Mouse (Mus musculus) neural tube, embryonic 13.5 days (tissue): ENCODE measurements around the gene Gm49711. TPM values are rescaled to one million over a fixed set of nuclear protein-coding genes. Genes with fewer than 3 reads are reported as not detected.
A peak's percentile ranks its signal among the peaks of the same experiment; 100 is the strongest.

ENCODE experiments used
- ATAC-seq: fragments of 200-750 bp; cut with Nextera tagmentation; 2 replicates; pipeline ENCODE4 v1.8.0; 2017; ENCODE audit warnings: low read depth, mild to moderate bottlenecking, moderate TSS enrichment, moderate library complexity
- H3K27ac ChIP-seq: fragments of 300-500 bp; sonication (generic); replicated peaks from 2 replicates; pipeline ENCODE4 v1.5.1; 2015; ENCODE audit warnings: moderate library complexity, mild to moderate bottlenecking, inconsistent platforms
- H3K27me3 ChIP-seq: fragments of 300-500 bp; sonication (generic); 2 replicates; pipeline ENCODE4 v1.6.1; 2015; ENCODE audit warnings: mild to moderate bottlenecking, inconsistent platforms
- H3K36me3 ChIP-seq: fragments of 300-500 bp; sonication (generic); 2 replicates; pipeline ENCODE4 v1.6.1; 2015; ENCODE audit warnings: mild to moderate bottlenecking, inconsistent platforms
- H3K4me1 ChIP-seq: fragments of 300-500 bp; sonication (generic); replicated peaks from 2 replicates; pipeline ENCODE4 v1.6.1; 2015; ENCODE audit warnings: inconsistent platforms
- H3K4me2 ChIP-seq: fragments of 300-500 bp; sonication (generic); 2 replicates; pipeline ENCODE4 v1.6.1; 2015; ENCODE audit warnings: inconsistent platforms, mild to moderate bottlenecking, moderate library complexity
- H3K4me3 ChIP-seq: fragments of 300-500 bp; sonication (generic); 2 replicates; pipeline ENCODE4 v1.5.1; 2015; ENCODE audit warnings: mild to moderate bottlenecking, inconsistent platforms
- H3K9ac ChIP-seq: fragments of 300-500 bp; sonication (generic); 2 replicates; pipeline ENCODE4 v1.6.1; 2015; ENCODE audit warnings: moderate library complexity, mild to moderate bottlenecking, inconsistent platforms
- H3K9me3 ChIP-seq: fragments of 300-500 bp; sonication (generic); 2 replicates; pipeline ENCODE4 v1.6.1; 2016; ENCODE audit warnings: inconsistent platforms
- WGBS: fragments of 180-500 bp; shearing (Covaris S2); methylation state at CpG from one replicate; pipeline ENCODE4 v1.1.7; 2015; 5-methylcytosine and 5-hydroxymethylcytosine counted together
- polyA plus RNA-seq: library from polyadenylated mRNA; unstranded; fragments of >200 nt; fragmentation: Nextera tagmentation; extraction: Ambion mirVana; gene quantifications from 2 replicates; pipeline ENCODE4 v1.2.1, GENCODE M21; 2015

Gene Gm49711
- 0.66 and 0.74 TPM in 2 replicates for polyA plus RNA-seq

DNA sequence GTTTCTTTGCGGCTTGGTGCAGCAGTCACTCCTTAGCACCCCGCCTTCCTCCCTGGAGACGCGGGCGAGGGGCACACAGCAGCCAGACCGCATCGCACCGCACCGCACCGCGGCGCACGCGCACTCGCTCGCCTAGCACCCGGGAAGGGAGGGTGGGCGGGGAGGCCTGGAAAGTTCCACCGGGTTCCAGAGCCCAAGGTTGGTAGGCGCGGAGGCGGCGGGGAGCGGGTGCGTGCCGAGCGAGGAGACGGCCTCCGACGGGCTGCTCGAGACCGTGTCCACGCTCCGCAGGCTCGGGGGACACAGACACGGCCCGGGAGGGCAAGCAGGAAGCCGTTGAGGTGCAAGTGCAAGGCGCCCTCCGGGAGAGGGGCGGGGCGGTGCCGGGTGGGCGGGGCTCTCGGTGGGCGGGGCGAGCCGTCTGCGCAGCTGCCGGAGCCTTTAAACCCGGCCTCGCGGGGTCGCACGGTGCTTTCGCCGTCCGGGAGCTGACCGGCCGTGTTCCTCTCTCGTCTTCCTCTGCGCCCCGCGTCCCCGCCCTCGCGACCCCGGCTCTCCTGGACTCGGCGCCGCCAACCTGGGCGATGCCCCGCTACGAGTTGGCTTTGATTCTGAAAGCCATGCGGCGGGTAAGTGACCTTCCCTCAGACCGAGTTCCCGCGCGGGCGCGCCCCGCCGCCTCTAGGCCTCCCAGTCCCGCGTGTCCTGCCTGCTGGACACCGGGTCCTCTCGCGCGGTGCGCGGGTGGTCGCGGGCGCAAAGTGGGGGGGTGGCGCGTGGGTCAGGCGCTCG is at the start of gene Gm49711, which contains the start of the genes Mrps6 and Slc5a3:
Gm49711 (plus strand) TSS at position 465 of the 792 bp plus-strand sequence.
Mrps6 (plus strand) TSS at position 419 of the 792 bp plus-strand sequence.
Slc5a3 (plus strand) TSS at position 471 of the 792 bp plus-strand sequence.
- peaks cover 7% of the 10 kb centered on the region; the same call in 1 of the 2 replicates for H3K9me3 ChIP-seq
- peak within 1 kb of the TSS; percentile 92 for H3K4me3 ChIP-seq
- peaks cover 37% of the 10 kb centered on the region for H3K4me1 ChIP-seq
- no peaks in the 10 kb centered on the region for H3K27me3 ChIP-seq
- peak within 1 kb of the TSS; percentile 84 for H3K4me2 ChIP-seq
- peak; percentile 94 for ATAC-seq
- H3K27ac ChIP-seq = peak within 1 kb of the TSS; percentile 92
- H3K9ac ChIP-seq = peak within 1 kb of the TSS; percentile 92
- H3K36me3 ChIP-seq = peaks cover 25% of the 10 kb centered on the region
- under 1% methylated on average over 99 of the region's 99 CpGs for WGBS

DNA sequence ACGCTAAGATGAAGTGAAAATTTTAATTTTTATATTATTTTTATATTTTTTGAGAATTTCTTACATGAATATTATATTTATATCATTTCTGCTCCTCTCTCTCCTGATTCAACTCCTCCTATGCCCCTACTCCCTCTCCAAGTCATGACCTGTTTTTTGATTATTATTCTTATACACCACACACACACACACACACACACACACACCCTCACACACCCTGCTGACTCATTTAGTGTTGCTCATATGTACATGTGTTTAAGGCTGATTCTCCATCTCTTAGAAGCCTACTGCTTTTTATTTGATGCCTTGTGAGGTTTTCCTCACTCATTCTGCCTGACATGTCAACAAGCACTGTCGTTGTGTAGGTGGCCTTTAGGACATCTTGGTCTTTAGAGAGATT is 48.5 kb upstream of the Gm49711 start:
- H3K36me3 ChIP-seq = no peaks in the 10 kb centered on the region
- 91% methylated on average over 2 of the region's 2 CpGs for WGBS
- H3K4me2 ChIP-seq = no peak overlapping the region
- no peaks in the 10 kb centered on the region for H3K9me3 ChIP-seq
- no peaks in the 10 kb centered on the region for H3K27me3 ChIP-seq
- no peak overlapping the region for H3K27ac ChIP-seq
- H3K9ac ChIP-seq = no peak overlapping the region
- no peak overlapping the region for H3K4me3 ChIP-seq
- no peak for ATAC-seq
- H3K4me1 ChIP-seq = no peaks in the 10 kb centered on the region

DNA sequence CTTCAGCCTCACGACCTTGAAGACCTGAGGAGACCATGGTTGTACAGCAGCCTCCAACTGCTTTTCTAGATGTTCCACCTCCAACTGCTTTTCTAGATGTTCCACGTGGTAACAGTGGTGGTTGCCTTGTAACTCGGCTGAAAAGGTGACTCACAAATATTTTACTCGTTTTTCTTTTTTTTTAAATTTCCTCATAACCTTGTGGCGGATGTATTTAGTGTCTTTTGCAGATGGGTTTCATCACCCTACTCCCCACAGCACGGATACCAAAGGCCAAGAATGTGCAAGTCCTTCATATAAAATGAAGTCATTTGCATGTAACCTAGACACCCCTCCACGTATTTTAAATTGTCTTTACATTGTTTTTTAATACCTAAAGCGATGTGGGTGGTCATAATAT is 41.3 kb upstream of the Gm49711 start:
- Histone ChIP-seq H3K4me3 (no peak overlapping the region), H3K27ac (no peak overlapping the region), H3K9me3 (no peaks in the 10 kb centered on the region), H3K4me2 (no peak overlapping the region), H3K36me3 (no peaks in the 10 kb centered on the region), H3K9ac (no peak overlapping the region), H3K27me3 (no peaks in the 10 kb centered on the region), H3K4me1 (peaks cover 15% of the 10 kb centered on the region)
- WGBS = 91% methylated on average over 8 of the region's 8 CpGs
- no peak for ATAC-seq

DNA sequence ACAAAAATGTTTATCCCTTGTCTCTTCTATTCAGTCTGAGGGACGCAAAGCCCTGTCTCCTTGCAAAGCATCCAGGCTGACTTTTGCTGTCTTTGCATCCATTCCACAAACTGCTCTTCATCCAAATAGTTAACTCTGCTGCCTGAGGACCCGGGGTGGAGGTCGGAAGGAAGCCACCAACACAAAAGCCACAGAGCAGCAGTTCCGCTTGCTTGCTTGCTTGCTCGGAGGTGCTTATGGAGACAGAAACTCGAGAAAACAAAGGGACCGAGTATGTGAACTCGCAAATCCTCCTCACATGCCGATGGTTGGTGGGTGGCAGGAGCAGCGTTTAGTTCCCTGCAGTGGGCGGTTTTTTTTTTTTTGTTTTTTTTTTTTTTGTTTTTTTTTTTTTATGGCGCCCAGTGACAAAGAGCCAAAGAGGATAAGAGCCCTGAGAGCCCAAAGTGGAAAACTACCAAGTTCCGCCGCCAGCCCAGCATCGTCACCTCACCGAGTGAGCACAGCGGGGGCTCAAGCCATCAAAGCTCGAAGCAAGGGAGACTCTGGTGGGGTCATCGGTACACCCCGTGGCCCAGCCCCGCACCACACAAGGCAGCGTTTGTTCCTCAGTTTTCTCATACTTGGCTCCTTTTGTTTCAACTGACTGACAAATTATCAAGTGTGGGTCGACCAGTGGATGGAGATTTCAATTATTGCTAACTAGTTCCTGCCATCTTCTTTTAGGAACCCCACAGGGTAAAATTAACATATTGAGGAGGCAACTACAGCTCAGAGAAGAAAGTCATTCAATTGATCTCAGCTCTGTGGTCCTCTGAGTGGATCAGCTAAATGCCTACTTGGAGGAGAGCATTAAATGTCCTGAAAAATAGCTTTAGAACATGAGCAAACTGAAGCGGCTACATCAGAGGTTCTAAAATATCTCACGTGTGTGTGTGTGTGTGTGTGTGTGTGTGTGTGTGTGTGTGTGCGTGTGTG is 38.7 kb upstream of the Gm49711 start:
- WGBS = 8% methylated on average over 26 of the region's 26 CpGs
- Histone ChIP-seq H3K4me1 (peaks cover 15% of the 10 kb centered on the region), H3K27ac (peak overlapping the region; percentile 52), H3K9me3 (no peaks in the 10 kb centered on the region), H3K36me3 (no peaks in the 10 kb centered on the region), H3K4me3 (peak overlapping the region; percentile 31), H3K4me2 (peak overlapping the region; percentile 54), H3K27me3 (no peaks in the 10 kb centered on the region), H3K9ac (peak overlapping the region; percentile 61)
- peak; percentile 83 for ATAC-seq

DNA sequence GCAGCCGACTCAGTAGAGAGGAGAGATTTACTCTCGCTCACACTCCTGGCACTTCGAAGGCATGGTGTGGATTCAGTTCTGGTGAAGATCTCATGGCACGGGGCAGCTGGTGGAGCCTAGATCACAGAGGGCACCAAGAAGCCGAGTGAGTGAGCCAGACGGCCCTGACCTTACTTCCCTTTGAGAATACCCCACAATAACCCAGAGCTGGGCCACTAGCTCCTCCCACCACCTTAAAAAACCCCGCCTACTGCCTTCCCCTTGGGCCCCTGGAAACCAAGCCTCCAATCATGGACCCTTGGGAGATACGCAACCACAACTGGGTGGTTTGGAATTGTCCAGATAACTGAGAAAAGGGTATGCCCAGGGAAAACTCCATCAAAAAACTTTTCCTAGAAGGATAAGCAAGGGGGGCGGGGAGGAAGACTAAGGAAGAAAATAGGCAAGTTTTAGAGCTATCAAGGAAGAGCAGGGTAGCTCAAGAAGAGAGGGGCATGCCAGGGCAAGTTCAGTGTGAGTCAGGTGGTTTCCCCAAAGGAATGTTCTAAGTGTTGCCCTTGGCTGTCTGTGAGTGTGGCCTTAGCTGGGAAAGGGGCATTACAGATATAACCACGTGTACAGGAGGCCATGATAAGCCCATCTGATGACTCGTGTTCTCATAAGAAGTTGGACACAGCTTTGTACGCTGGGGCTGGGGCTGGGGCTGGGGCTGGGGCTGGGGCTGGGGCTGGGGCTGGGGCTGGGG is 36.3 kb upstream of the Gm49711 start:
- H3K9me3 ChIP-seq = no peaks in the 10 kb centered on the region
- WGBS = 86% methylated on average over 12 of the region's 12 CpGs
- no peak overlapping the region for H3K4me2 ChIP-seq
- H3K4me1 ChIP-seq = peaks cover 15% of the 10 kb centered on the region
- H3K36me3 ChIP-seq = no peaks in the 10 kb centered on the region
- no peak overlapping the region for H3K9ac ChIP-seq
- H3K27me3 ChIP-seq = no peaks in the 10 kb centered on the region
- no peak overlapping the region for H3K27ac ChIP-seq
- H3K4me3 ChIP-seq = no peak overlapping the region
- ATAC-seq = no peak

DNA sequence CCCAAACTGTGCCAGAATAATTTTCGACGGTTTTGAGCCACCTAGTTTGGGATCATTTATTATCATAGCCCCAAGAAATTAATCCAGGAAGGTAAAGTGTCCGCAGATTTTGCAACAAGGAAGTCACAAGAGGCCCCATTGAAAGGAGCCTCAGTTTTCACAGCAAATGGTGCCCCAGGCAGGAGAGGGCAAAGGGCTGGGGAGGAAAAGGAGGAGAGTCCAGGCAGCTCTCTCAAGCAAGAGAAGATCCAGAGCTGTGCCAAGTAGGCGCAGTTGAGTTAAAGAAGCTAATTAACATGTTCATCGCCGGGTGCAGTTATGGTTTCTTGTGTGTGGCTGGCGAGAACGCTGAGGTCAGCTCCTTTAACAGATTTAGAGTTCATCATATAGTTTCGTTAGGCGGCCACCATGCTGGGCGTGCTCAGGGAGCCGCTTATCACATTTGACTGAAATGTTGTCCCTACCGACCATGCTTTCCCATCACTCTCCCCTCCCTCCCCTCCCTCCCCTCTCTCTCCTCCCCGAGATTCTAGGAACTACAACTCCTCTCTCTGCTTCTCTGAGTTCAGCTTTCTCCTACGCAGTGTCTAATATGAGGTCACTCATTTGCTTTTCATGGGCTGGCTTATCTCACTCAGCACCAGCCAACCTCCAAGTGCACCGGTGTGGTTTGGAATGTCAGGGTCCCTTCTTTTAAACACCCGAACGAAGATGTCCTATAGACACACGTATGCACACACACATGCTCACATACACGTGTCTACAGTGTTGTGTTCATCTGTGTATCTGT is 35.4 kb upstream of the Gm49711 start:
- Histone ChIP-seq H3K9ac (no peak overlapping the region), H3K4me2 (no peak overlapping the region), H3K36me3 (no peaks in the 10 kb centered on the region), H3K4me1 (peaks cover 15% of the 10 kb centered on the region), H3K4me3 (no peak overlapping the region), H3K27me3 (no peaks in the 10 kb centered on the region), H3K9me3 (no peaks in the 10 kb centered on the region), H3K27ac (no peak overlapping the region)
- ATAC-seq = no peak
- 77% methylated on average over 20 of the region's 20 CpGs for WGBS

DNA sequence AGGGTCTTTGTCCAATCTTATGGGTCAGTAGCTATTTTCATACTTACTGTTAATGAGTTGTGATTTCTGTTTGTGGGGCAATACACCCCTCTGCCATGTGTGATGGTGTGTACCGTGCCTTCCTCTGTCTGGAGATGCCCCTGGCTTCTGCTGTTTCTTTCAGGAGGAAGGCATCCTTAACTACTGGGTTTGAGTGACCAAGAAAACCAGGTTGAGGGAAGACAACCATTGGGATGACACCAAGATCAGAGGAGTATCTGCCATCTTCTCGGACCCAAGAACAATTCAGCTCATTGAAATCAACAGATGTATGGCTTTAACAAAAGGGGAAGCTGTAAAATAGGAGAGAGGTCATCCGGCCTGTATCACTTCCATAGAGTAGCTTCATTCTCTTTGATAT is 24.8 kb upstream of the Gm49711 start:
- WGBS = 84% methylated on average over 3 of the region's 3 CpGs
- H3K9me3 ChIP-seq = no peaks in the 10 kb centered on the region
- H3K27ac ChIP-seq = no peak overlapping the region
- no peaks in the 10 kb centered on the region for H3K4me1 ChIP-seq
- no peak overlapping the region for H3K9ac ChIP-seq
- H3K27me3 ChIP-seq = no peaks in the 10 kb centered on the region
- H3K4me2 ChIP-seq = no peak overlapping the region
- H3K36me3 ChIP-seq = no peaks in the 10 kb centered on the region
- ATAC-seq = no peak
- no peak overlapping the region for H3K4me3 ChIP-seq

DNA sequence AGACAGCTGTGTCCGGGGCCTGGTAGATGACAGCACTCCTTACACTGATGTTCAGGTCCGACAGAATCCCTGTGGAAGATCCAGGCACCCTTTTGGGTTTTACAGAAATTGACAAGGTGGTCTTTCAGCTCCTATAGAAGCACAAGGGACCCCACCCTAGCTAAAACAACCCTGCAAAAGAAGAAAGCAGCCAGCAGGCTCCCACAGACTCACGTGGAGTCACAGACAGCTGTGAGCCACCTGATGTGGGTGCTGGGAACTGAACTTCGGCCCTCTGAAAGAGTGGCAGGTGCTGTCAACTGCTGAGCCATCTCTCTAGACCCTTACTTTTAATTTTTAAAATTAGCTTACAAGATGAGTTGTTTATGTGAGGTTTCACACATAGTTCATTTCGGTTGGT is 23.4 kb upstream of the Gm49711 start:
- no peak overlapping the region for H3K9ac ChIP-seq
- H3K4me3 ChIP-seq = no peak overlapping the region
- no peaks in the 10 kb centered on the region for H3K27me3 ChIP-seq
- no peaks in the 10 kb centered on the region for H3K9me3 ChIP-seq
- no peaks in the 10 kb centered on the region for H3K36me3 ChIP-seq
- no peaks in the 10 kb centered on the region for H3K4me1 ChIP-seq
- no peak overlapping the region for H3K27ac ChIP-seq
- no peak for ATAC-seq
- no peak overlapping the region for H3K4me2 ChIP-seq
- WGBS = 77% methylated on average over 5 of the region's 5 CpGs

DNA sequence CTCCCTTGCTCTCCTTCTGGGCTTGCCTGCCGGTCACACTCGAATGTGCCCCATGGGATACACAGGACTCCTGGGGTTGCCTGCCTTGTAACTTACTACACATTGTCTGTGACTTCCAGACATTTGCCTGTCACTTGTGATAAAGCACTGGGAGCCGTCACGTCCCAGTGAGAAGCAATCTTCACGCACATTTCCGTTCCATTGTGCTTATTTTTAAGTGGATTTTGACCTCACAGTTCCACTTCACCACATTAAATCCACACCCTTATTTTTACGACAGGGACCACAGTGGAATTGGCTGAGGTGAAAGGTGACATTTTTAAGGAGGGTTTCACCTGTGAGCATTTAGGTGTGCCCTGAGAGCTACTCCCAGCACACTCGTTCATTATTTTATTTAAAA is 21.4 kb upstream of the Gm49711 start:
- Histone ChIP-seq H3K27me3 (no peaks in the 10 kb centered on the region), H3K9ac (no peak overlapping the region), H3K9me3 (no peaks in the 10 kb centered on the region), H3K4me2 (no peak overlapping the region), H3K36me3 (no peaks in the 10 kb centered on the region), H3K4me1 (no peaks in the 10 kb centered on the region), H3K27ac (no peak overlapping the region), H3K4me3 (no peak overlapping the region)
- WGBS = 31% methylated on average over 8 of the region's 8 CpGs
- no peak for ATAC-seq

DNA sequence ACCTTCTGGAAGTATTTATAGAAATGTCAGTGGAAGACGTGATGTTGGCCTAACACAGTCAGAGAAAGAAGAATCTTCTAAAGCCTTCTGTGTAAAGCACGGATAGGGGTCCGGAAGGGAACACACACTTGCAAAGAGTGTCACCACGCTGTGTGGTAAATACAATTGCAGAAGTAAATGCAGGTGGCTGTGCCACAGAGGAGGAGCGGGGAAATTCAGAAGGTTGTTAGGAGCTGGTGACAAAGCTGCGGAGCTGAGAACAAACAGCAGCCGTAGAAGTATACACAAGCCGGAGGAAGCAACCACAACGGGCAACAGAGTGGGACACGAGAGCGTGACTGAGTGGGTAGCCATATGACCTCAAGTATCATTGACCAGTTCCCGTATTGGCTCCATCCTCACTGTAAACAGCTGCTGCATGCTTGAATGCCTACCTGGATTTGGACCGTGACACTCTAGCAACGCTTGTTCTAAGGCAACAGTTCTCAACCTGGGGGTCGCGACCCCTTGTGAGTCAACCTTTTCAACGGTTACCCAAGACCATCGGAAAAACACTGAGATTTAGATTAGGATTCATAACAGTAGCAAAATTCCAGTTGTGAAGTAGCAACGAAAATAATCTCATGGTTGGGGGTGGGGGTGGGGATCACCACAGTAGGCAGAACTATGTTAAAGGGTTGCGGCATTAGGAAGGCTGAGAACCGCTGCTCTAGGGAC is 20.1 kb upstream of the Gm49711 start:
- no peak overlapping the region for H3K4me2 ChIP-seq
- H3K36me3 ChIP-seq = no peaks in the 10 kb centered on the region
- no peaks in the 10 kb centered on the region for H3K4me1 ChIP-seq
- H3K27ac ChIP-seq = no peak overlapping the region
- ATAC-seq = no peak
- no peaks in the 10 kb centered on the region for H3K9me3 ChIP-seq
- H3K27me3 ChIP-seq = no peaks in the 10 kb centered on the region
- WGBS = 87% methylated on average over 21 of the region's 21 CpGs
- no peak overlapping the region for H3K9ac ChIP-seq
- H3K4me3 ChIP-seq = no peak overlapping the region
